Mouse (Mus musculus) heart, postnatal 25 days (tissue): ENCODE measurements around the gene Ddx6. TPM values are rescaled to one million over a fixed set of nuclear protein-coding genes. Genes with fewer than 3 reads are reported as not detected.
A peak's percentile ranks its signal among the peaks of the same experiment; 100 is the strongest.
"Not testable (repeated sequence)": the region's sequence is repeated elsewhere in the genome, so short reads cannot be mapped to it uniquely, and the experiment has no call there.

Source experiments
- DNase-seq: peaks from one replicate; pipeline ENCODE4 v3.0.0; 2022; ENCODE audit warnings: low spot score
- intact Hi-C: fragments of 180-260 bp; cut with DNase I; formaldehyde crosslinking; loops from one replicate; pipeline ENCODE4 v1.15.1; 2025
- total RNA-seq, 2 experiments: library from RNA; stranded (reverse); gene quantifications; 2 replicates each; pipeline ENCODE4 v1.2.3; 2021

Gene Ddx6
- total RNA-seq, 2 experiments from 2014 or later: 72.5 to 87.3 TPM

GRCm38 (mm10) chr9:44591595-44592188 is 13.0 kb upstream of the Ddx6 start:
- intact Hi-C loops: no loop called here
- DNase-seq: no peak

DNA sequence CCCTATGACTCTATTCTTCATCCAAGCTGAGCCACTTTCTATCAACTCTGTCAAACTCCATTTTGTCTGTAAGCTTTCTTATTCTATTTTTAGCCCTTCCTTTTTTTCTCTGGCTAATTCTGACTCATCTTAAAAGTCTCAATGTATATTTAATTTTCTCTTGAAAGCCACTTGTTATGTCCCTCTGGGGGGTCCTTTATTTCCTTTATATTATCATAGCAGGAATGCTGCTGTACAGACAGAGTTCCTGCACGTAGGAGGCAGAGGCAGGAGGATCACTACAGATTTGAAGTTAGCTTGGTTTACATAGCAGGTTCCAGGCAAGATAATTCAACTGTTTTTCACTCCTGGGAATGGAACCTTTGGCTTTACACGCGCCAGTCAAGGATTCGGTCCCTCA is 11.5 kb upstream of the Ddx6 start:
- intact Hi-C loops: no loop called here
- no peak for DNase-seq

- DNase-seq: no peak
- intact Hi-C loops: no loop called here
These were observed 10.8 kb upstream of the Ddx6 start for GRCm38 (mm10) chr9:44593886-44594285.

- no peak for DNase-seq
- intact Hi-C loops: no loop called here
These were observed 9.7 kb upstream of the Ddx6 start for GRCm38 (mm10) chr9:44594901-44595536.

- intact Hi-C loops: no loop called here
- DNase-seq: no peak
These were observed 9.2 kb upstream of the Ddx6 start for GRCm38 (mm10) chr9:44595537-44595930.

DNA sequence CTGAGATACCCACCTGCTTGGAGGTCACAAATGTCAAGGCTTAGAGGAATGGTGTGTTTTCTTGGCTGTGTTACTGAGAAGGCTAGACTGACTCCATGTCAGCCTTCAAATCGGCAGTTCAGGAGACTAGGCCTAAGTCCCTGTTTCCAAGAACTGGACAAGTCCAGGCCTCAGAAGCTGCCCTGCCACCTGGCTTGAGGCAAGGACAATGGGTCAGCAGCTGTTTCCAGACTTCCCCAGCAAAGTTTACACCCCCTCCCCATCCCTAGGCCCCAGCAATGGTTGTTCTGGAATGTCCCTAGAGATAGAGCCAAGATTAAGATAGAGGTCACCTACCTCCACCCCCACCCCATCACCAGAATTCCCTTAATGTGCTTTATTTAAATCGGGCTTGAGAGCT is 7.0 kb upstream of the Ddx6 start:
- intact Hi-C loops: no loop called here
- DNase-seq: no peak

DNA sequence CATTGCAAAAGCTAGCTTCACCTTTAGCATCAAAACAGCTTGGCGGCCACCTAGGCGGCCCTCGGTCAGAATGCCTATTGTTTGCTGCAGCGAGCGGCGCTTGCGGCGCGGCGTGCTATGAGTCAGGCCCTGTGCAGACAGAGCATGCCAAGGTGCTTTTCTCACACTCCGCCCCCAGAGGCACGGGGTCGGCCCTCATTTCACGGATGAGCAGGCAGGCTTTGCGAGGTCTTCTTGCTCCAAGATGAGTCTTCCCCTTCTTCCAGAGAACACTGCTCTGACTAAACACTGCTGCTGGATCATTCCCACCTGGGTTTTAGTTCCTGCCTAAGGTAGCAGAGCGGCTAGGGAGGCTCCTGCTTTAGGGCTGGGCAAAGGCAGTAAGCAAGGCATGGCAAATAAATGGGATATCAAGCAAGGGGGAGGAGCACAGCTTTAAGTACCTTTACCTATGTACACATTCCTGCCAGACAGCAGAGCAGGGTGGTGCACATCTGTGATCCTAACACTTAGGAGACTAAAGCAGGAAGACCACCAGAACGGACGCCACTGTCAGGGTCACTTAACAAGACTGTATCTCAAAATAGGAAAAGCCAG is 5.7 kb upstream of the Ddx6 start:
- no peak for DNase-seq
- intact Hi-C loops: no loop called here

GRCm38 (mm10) chr9:44599616-44600015 is 5.1 kb upstream of the Ddx6 start:
- DNase-seq: no peak

DNA sequence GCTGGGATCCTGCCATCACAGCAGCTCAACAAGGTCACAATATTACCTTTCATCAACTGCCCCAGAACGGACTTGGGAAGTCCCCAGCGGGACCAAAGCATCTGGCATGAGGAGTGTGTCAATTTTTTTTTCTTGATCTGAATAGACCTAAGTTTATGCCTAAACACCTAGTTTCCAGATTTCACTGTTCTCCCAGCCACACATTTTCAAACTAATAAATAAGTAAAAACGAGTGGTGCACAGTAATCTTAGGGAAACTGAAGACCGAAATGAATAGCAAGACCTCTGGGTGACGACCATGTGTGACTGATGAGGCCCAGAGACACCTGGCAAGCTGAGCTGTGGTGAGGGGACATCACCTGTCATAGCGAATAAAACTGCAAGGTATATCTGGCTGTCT is 3.9 kb upstream of the Ddx6 start:
- no peak for DNase-seq
- intact Hi-C loops: no loop called here

More at GRCm38 (mm10) chr9:44599616-44600015, 5.1 kb upstream of the Ddx6 start:
- intact Hi-C loops: no loop called here

- intact Hi-C loops: no loop called here
- no peak for DNase-seq
These were observed 1.9 kb upstream of the Ddx6 start for GRCm38 (mm10) chr9:44602766-44603165.

GRCm38 (mm10) chr9:44603454-44604289 is 1.0 kb upstream of the Ddx6 start:
- intact Hi-C loops: no loop called here
- DNase-seq: no peak

- intact Hi-C loops: no loop called here
- DNase-seq: peak; percentile 62
These were observed 358 bp upstream of the Ddx6 start for GRCm38 (mm10) chr9:44604290-44604778.

GRCm38 (mm10) chr9:44605616-44606165 is 999 bp downstream of the Ddx6 start:
- intact Hi-C loops: loop anchor here (5.0 kb wide), 2 partner anchors 37 to 93 kb away; no protein-coding TSS in a partner anchor
- no peak for DNase-seq

- intact Hi-C loops: loop anchor here (5.0 kb wide), 2 partner anchors 36 to 94 kb away; no protein-coding TSS in a partner anchor
- no peak for DNase-seq
These were observed 2.0 kb downstream of the Ddx6 start for GRCm38 (mm10) chr9:44606646-44607045.

GRCm38 (mm10) chr9:44607306-44607705 is 2.6 kb downstream of the Ddx6 start:
- intact Hi-C loops: loop anchor here (5.0 kb wide), 2 partner anchors 35 to 95 kb away; no protein-coding TSS in a partner anchor
- no peak for DNase-seq

DNA sequence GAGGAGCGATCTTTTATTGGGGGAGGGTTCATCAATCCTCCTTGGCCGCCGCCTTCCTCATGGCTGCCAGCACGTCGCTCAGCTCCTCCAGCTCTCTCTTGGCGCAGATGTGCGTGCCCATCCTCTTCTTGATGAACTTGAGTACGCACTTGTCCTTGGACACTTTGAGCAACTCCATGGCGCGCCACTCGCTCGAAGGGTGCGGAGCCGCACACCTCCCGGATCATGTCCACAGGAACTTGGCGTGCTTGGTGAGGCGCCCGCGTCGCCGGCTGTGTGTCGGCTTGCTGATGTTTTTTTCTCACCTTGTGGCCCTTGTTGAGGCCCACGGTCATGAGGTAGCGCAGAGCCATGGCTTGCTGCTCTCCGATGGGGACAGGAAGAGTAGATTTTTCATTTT is 5.7 kb downstream of the Ddx6 start:
- intact Hi-C loops: no loop called here
- DNase-seq: no peak

DNA sequence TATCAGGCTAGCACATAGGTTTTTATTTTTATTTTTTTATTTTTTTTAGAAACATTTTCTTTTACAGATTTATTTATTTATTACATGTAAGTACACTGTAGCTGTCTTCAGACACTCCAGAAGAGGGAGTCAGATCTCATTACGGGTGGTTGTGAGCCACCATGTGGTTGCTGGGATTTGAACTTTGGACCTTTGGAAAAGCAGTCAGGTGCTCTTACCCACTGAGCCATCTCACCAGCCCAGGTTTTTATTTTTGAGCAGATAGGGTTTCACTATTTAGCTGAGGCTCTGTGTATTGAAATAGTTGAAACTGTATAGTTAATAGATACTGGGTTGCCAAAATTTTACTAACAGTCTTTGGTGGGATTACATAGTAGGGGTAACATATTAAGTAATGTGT is 8.4 kb downstream of the Ddx6 start:
- intact Hi-C loops, DNase-seq: not testable (repeated sequence)

DNA sequence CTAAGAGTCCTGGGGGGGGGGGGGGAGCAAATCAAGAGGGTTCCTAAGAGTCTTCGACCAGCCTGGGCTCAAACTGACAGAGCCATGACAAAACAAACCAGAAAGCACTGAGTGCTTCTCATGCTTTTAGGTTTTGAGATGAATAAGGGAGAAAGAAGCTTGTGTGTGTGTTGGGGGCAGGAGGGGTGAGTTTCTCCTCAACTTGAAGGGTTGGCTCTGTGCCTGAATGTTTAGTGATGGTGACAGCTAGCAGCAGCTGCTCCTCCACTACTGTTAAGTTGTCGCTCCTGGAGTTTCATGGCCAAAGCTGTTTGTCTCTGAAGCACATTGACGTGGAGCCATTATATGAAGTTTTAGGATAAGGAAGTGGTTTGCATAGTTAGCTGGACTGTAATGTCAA is 16.4 kb downstream of the Ddx6 start:
- DNase-seq: no peak

GRCm38 (mm10) chr9:44624390-44624789 is 19.7 kb downstream of the Ddx6 start:
- intact Hi-C loops: no loop called here
- no peak for DNase-seq

More for the DNA sequence above, 16.4 kb downstream of the Ddx6 start:
- intact Hi-C loops: no loop called here

DNA sequence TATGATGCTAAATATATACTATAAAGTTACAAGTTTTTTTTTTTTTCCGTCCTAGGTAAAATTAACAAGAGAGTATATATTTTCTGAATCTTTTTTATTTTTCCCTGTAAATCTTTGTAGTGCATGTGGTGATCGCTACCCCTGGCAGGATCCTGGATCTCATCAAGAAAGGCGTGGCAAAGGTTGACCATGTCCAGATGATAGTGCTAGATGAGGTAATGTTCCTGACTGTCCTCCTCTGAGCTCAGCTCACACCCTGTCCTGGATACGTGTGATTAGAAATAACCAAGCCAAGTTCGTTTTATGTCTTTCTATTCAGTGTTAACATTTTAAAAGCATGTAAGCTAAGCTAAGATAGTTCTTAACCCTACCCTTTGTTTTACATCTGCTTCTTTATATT is 21.6 kb downstream of the Ddx6 start:
- DNase-seq: no peak
- intact Hi-C loops: no loop called here
